Mouse (Mus musculus) kidney, adult 10 weeks (tissue): Measurements from ENCODE around the gene Ntn5. TPM values are rescaled to one million over a fixed set of nuclear protein-coding genes. Genes with fewer than 3 reads are reported as not detected.

Experiments
- polyA plus RNA-seq: library from polyadenylated mRNA; stranded (reverse); fragments of 350-450 nt; fragmentation: Illumina TruSeq; extraction: RNeasy Lipid Tissue Mini Kit (QIAGEN cat#74804); gene quantifications from one replicate; pipeline ENCODE4 v1.2.3, GENCODE M21; 2014; ENCODE audit warnings: low read depth, low replicate concordance

The Ntn5 gene
- polyA plus RNA-seq, result not detected

DNA sequence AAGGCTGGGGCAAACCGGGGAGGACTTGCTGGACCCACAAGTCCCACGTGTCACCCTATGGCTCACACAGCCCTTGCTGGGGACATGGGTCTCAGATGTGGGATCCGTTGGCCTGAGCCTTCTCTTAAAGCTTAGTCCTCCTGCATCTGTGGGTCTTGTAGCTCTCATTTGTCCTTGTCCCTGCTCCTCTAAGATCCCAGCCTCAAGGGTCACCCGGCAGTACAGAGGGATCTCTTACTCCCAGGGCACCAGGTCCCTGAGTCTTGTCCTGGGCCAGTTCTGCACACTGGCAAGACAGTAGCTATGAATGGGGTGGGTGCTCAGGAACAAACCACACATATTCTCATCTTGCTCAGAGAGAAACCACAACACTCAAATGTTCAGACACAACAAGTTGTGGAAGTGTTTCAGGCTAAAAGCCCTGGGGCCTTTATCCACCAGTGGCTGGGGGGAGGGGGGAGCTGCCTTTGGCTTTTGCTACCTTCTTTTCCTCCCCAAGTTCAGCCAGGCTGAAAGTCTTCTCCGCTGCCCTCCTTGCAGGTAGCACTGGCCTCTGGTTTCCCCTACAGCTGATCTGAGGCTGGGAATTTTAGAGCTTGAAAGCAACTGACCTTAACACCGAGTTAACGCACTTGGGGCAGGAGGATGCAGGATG lies at the start of gene Ntn5:
TSS of gene Ntn5 (plus strand) at position 627 of the 655 bp plus-strand sequence.

GRCm38 (mm10) chr7:45639561-45640027 lies 44.2 kb upstream of the Ntn5 start, which contains the start of gene Mamstr:
Gene Mamstr, plus strand, starts transcription at chr7:45639977.

DNA sequence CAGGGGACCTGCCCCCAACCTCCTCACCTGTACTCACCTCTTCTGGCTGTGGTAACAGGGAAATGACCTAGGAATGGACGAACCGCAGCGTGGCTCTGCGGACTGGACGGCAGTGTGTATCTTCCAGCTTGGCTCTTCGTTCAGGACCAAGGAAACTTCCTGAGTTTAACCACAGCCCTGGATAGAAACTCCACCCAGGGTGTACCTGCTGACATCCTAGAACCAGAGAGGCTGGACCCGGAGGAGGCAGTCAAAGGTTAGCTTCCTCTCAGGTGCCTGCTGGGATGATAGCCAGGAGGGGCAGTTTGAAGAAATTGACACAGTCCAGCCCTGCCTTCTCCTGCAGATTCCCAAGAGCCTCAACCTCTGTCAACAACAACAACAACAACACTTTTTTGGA lies 17.7 kb upstream of the Ntn5 start, which contains the start of gene Fut2:
TSS of gene Fut2 (minus strand) at position 234 of the 400 bp plus-strand sequence.

GRCm38 (mm10) chr7:45693921-45694591 lies 10.2 kb downstream of the Ntn5 start, which contains the start of gene Sec1:
Gene Sec1, minus strand, starts transcription at chr7:45694402.

GRCm38 (mm10) chr7:45699523-45700141 lies 15.8 kb downstream of the Ntn5 start, which contains the start of gene Car11:
Gene Car11, plus strand, starts transcription at chr7:45699843.

DNA sequence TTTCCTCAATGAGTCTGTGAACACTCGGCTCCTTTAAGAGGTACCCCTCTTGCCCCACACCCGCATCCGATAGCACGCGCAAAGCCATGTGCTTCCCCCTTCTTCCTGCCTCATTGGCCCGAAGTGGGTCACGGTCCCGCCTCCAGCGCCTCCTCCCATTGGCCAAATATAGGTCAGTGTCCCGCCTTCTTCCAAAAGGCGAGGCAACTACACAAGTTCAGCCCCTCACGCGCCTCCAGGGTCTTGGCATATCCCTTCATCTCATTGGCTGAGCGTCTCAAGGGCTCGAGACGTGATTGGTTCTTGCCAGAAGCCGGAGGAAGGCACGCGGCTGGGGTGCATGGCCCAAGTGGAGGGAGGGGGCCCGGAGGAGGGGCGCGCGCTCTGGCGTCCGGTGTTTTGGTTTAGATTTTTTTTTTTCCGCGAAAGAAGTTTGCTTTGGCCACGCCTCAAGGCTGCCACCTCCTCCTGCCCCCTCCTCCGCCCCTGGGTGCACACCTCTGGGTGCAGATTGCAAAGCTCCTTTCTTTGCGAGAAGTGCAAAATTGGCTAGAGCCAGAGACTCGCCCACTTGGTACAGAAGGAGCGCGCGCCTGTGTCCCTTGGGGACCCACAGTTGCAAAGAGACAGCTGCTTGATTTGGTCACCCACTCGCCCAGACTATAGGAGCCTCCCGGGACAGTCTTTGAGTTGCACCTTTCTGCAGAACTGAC lies 21.1 kb downstream of the Ntn5 start, which contains the start of gene Dbp:
TSS of gene Dbp (plus strand) at position 359 of the 713 bp plus-strand sequence.

GRCm38 (mm10) chr7:45715090-45715708 lies 31.4 kb downstream of the Ntn5 start, which contains the start of gene Rpl18:
Gene Rpl18, plus strand, starts transcription at chr7:45715457.

DNA sequence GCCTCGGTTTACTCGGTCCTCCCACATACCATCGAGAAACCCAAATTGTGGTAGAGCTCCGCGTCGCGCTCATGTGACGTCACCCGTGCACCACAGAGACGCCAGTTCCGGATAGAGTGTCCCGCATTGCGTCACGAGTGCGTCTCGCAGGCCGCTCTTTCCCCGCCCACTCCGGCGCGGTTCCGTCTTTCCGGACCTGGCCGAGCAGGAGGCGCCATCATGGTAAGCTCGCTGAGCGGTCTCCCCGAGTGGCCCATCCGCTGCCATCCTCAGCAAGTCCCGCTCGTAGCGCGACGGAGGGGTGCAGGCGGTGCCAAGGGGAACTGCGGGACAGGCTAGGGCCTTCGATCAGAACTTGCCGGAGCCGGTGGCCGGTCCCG lies 34.1 kb downstream of the Ntn5 start, which contains the start of gene Sphk2:
TSS of gene Sphk2 (minus strand) at position 85 of the 380 bp plus-strand sequence.

GRCm38 (mm10) chr7:45720413-45721233 lies 36.8 kb downstream of the Ntn5 start, which contains the start of gene Fam83e:
Gene Fam83e, plus strand, starts transcription at chr7:45721212.

GRCm38 (mm10) chr7:45725713-45726112 lies 41.9 kb downstream of the Ntn5 start, which contains the start of gene Spaca4:
Gene Spaca4, minus strand, starts transcription at chr7:45725813.

Other genes starting within 250 kb of the Ntn5 start
- gene Gys1, start 249.2 kb upstream of the Ntn5 start, polyA plus RNA-seq, result 5.7 TPM
- gene Ruvbl2, start 245.9 kb upstream of the Ntn5 start, polyA plus RNA-seq, result 0.36 TPM
- gene Ftl1, start 224.1 kb upstream of the Ntn5 start, polyA plus RNA-seq, result 9.1 TPM
- 0.65 TPM for gene Bax, start 217.1 kb upstream of the Ntn5 start, polyA plus RNA-seq
- not detected for gene Tulp2, start 202.1 kb upstream of the Ntn5 start, polyA plus RNA-seq
- gene Gm45808, start 197.2 kb upstream of the Ntn5 start, polyA plus RNA-seq, result not detected
- 13.6 TPM for gene Dhdh, start 195.2 kb upstream of the Ntn5 start, polyA plus RNA-seq
- 44.8 TPM for gene Nucb1, start 173.6 kb upstream of the Ntn5 start, polyA plus RNA-seq
- 0.97 TPM for gene Ppp1r15a, start 157.8 kb upstream of the Ntn5 start, polyA plus RNA-seq
- not detected for gene Plekha4, start 157.7 kb upstream of the Ntn5 start, polyA plus RNA-seq
- gene Hsd17b14, start 129.1 kb upstream of the Ntn5 start, polyA plus RNA-seq, result 5.9 TPM
- 3.6 TPM for gene Bcat2, start 113.9 kb upstream of the Ntn5 start, polyA plus RNA-seq
- gene Fgf21, start 68.5 kb upstream of the Ntn5 start, polyA plus RNA-seq, result not detected
- gene Fut1, start 66.7 kb upstream of the Ntn5 start, polyA plus RNA-seq, result 0.16 TPM
- not detected for gene Izumo1, start 62.2 kb upstream of the Ntn5 start, polyA plus RNA-seq
- not detected for gene Rasip1, start 56.5 kb upstream of the Ntn5 start, polyA plus RNA-seq
- not detected for gene Mamstr, start 44.0 kb upstream of the Ntn5 start, polyA plus RNA-seq
- gene Fut2, start 17.6 kb upstream of the Ntn5 start, polyA plus RNA-seq, result not detected
- not detected for gene Sec1, start 10.4 kb downstream of the Ntn5 start, polyA plus RNA-seq
- not detected for gene Car11, start 15.8 kb downstream of the Ntn5 start, polyA plus RNA-seq
- 1.5 TPM for gene Dbp, start 21.1 kb downstream of the Ntn5 start, polyA plus RNA-seq
- gene Rpl18, start 31.4 kb downstream of the Ntn5 start, polyA plus RNA-seq, result 0.65 TPM
- 0.32 TPM for gene Sphk2, start 34.0 kb downstream of the Ntn5 start, polyA plus RNA-seq
- gene Fam83e, start 37.2 kb downstream of the Ntn5 start, polyA plus RNA-seq, result not detected
- not detected for gene Spaca4, start 41.8 kb downstream of the Ntn5 start, polyA plus RNA-seq
- not detected for gene Lmtk3, start 99.7 kb downstream of the Ntn5 start, polyA plus RNA-seq
- gene Sult2b1, start 100.6 kb downstream of the Ntn5 start, polyA plus RNA-seq, result not detected
- 10.8 TPM for gene Cyth2, start 130.6 kb downstream of the Ntn5 start, polyA plus RNA-seq
- not detected for gene Kcnj14, start 140.8 kb downstream of the Ntn5 start, polyA plus RNA-seq
- gene Grwd1, start 146.9 kb downstream of the Ntn5 start, polyA plus RNA-seq, result 1.0 TPM
- gene Kdelr1, start 188.8 kb downstream of the Ntn5 start, polyA plus RNA-seq, result 78.5 TPM
- not detected for gene Grin2d, start 194.4 kb downstream of the Ntn5 start, polyA plus RNA-seq
- gene Syngr4, start 212.7 kb downstream of the Ntn5 start, polyA plus RNA-seq, result not detected
- 1.9 TPM for gene Tmem143, start 212.9 kb downstream of the Ntn5 start, polyA plus RNA-seq
- 0.73 TPM for gene Emp3, start 237.4 kb downstream of the Ntn5 start, polyA plus RNA-seq
- 0.40 TPM for gene Ccdc114, start 240.1 kb downstream of the Ntn5 start, polyA plus RNA-seq